Mouse (Mus musculus): ENCODE results near the gene Scube2. TPM values are rescaled to one million over a fixed set of nuclear protein-coding genes. Genes with fewer than 3 reads are reported as not detected.
A peak's percentile ranks its signal among the peaks of the same experiment; 100 is the strongest.

Gene Scube2
- polyA plus RNA-seq, 1 experiment from 2014 or later = 0.05 TPM

DNA sequence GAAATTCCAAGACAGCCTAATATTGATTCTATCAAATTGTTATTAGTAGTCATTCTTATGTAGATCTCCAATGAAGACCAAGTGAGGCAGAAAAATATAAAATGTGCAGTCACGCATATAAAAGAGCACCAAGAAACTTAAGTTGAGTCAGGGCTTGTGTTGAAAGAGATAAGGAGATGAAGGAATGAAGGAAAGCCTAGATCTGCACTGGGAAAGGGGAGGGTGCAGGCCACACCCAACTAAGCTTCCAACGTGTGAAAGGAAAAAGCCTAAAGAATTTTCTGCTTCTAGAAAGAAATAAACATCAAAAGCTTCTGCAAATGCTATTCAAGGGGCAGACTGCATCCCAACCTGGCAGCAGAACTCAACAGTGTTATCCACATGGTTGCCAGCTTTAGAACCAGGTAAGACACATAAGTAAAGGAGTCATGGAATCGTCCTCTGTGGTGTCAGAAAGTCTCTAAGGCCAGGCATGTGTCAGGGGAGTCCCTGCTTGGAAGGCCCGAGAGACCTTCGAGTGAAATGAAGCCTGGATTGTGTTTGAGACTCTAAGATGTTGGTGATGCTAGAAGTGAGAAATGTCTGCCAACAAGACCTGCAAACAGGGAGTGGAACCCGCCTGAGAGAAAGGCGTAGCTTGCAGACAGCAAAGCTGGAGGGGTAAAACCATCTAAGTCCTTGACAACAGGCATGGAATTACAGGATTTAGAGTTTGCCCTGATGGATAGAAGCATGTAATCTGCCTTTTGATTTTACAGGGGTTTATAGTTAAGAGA is 97.7 kb downstream of the Scube2 start:
- Histone ChIP-seq H3K9me3 (replicated peaks) (no peaks in the 10 kb centered on the region), H3K27ac (replicated peaks) (peak overlapping the region; percentile 19; the same call in 1 of the 2 replicates), H3K4me3 (replicated peaks) (no peak overlapping the region), H3K36me3 (replicated peaks) (no peaks in the 10 kb centered on the region), H3K4me2 (peak overlapping the region; percentile 42), H3K4me1 (replicated peaks) (peaks cover 31% of the 10 kb centered on the region), H3K9ac (no peak overlapping the region), H3K27me3 (no peaks in the 10 kb centered on the region)
- WGBS (ENCODE audit: insufficient replicate concordance) = 50% methylated on average over 7 of the region's 7 CpGs
- peak; percentile 86 for ATAC-seq (ENCODE audit: insufficient read depth)

- H3K27ac ChIP-seq (replicated peaks) = no peak overlapping the region
- 51% methylated on average over 2 of the region's 2 CpGs for WGBS (ENCODE audit: insufficient replicate concordance)
- H3K9ac ChIP-seq = no peak overlapping the region
- H3K4me1 ChIP-seq (replicated peaks) = peaks cover 26% of the 10 kb centered on the region
- H3K36me3 ChIP-seq (replicated peaks) = no peaks in the 10 kb centered on the region
- H3K4me3 ChIP-seq (replicated peaks) = no peak overlapping the region
- ATAC-seq (ENCODE audit: insufficient read depth) = no peak
- no peak overlapping the region for H3K4me2 ChIP-seq
- H3K9me3 ChIP-seq (replicated peaks) = no peaks in the 10 kb centered on the region
- no peaks in the 10 kb centered on the region for H3K27me3 ChIP-seq
Observed at GRCm38 (mm10) chr7:109764009-109764408, 101.5 kb downstream of the Scube2 start.

DNA sequence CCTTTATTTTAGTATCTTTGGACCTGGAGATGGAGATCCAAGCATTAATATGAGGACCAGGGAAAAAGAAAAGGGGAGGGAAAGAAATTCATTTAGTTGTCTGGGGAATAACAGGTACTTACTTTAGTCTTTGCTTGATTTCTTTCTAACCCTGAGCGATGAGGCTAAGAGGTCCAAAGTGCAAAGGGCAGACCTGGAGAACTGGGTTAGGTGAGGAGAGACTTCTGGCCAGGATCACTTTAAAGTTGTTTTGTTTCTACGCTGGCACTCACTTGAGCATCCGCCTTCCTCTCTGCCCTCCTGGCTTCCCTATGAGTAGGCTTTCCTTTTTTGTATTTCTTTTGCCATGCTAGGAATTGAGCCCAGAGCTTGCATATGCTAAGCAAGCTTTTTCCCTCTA is 109.2 kb downstream of the Scube2 start:
- Histone ChIP-seq H3K4me1 (replicated peaks) (peaks cover 26% of the 10 kb centered on the region), H3K27me3 (no peaks in the 10 kb centered on the region), H3K4me3 (replicated peaks) (no peak overlapping the region), H3K4me2 (no peak overlapping the region), H3K9ac (no peak overlapping the region), H3K27ac (replicated peaks) (no peak overlapping the region), H3K36me3 (replicated peaks) (no peaks in the 10 kb centered on the region), H3K9me3 (replicated peaks) (no peaks in the 10 kb centered on the region)
- ATAC-seq (ENCODE audit: insufficient read depth) = no peak
- 80% methylated on average over 3 of the region's 3 CpGs for WGBS (ENCODE audit: insufficient replicate concordance)

- 71% methylated on average over 8 of the region's 8 CpGs for WGBS (ENCODE audit: insufficient replicate concordance)
- H3K9me3 ChIP-seq (replicated peaks) = no peaks in the 10 kb centered on the region
- no peak overlapping the region for H3K27ac ChIP-seq (replicated peaks)
- ATAC-seq (ENCODE audit: insufficient read depth) = no peak
- H3K36me3 ChIP-seq (replicated peaks) = peaks cover 2% of the 10 kb centered on the region; the same call in 1 of the 2 replicates
- H3K4me1 ChIP-seq (replicated peaks) = peaks cover 33% of the 10 kb centered on the region
- H3K4me2 ChIP-seq = no peak overlapping the region
- H3K4me3 ChIP-seq (replicated peaks) = no peak overlapping the region
- H3K27me3 ChIP-seq = no peaks in the 10 kb centered on the region
- no peak overlapping the region for H3K9ac ChIP-seq
Observed at GRCm38 (mm10) chr7:109754034-109754433, 111.4 kb downstream of the Scube2 start.

- peak within 1 kb of the TSS; percentile 84 for H3K27ac ChIP-seq (replicated peaks)
- peaks cover 33% of the 10 kb centered on the region for H3K4me1 ChIP-seq (replicated peaks)
- no peaks in the 10 kb centered on the region for H3K27me3 ChIP-seq
- ATAC-seq (ENCODE audit: insufficient read depth) = peak; percentile 89
- H3K4me3 ChIP-seq (replicated peaks) = peak within 1 kb of the TSS; percentile 71
- peaks cover 9% of the 10 kb centered on the region for H3K36me3 ChIP-seq (replicated peaks)
- H3K4me2 ChIP-seq = peak within 1 kb of the TSS; percentile 91
- peak within 1 kb of the TSS; percentile 88 for H3K9ac ChIP-seq
- under 1% methylated on average over 69 of the region's 74 CpGs for WGBS (ENCODE audit: insufficient replicate concordance)
- no peaks in the 10 kb centered on the region for H3K9me3 ChIP-seq (replicated peaks)
Observed at GRCm38 (mm10) chr7:109752008-109752925, 113.2 kb downstream of the Scube2 start, which contains the start of gene Tmem9b. Tmem9b (minus strand) TSS chr7:109752875.

DNA sequence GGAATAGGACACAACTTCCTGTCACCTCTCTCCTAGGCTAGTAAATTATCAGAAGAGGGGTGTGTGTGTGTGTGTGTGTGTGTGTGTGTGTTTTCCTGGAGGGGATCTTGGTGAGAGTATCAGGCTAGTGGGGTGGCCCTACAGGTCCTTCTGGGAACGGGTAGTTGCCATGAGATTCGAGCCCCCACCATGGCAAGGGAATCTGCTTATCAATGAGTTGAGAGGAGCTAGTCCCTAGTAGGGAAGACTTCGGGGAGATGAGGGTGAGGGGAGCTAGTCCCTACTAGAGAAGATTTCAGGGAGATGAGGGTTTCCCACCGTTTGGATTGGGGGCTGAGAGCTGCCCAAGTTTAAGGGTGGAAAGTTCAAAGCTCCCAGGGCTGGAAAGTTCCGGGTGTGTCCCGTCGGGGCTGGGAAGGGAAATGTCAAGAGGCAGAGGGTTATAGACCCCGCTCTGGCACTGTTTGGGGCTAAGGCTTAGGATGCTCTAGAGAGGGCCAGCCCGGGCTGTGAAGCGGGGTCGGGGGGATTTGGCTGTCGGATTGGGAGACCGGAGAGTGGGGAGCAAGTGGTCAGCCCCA is 114.0 kb downstream of the Scube2 start:
- H3K9me3 ChIP-seq (replicated peaks) = no peaks in the 10 kb centered on the region
- peaks cover 33% of the 10 kb centered on the region for H3K4me1 ChIP-seq (replicated peaks)
- ATAC-seq (ENCODE audit: insufficient read depth) = peak; percentile 5; the same call in 1 of the 2 replicates
- peak overlapping the region; percentile 71 for H3K4me3 ChIP-seq (replicated peaks)
- H3K36me3 ChIP-seq (replicated peaks) = peaks cover 9% of the 10 kb centered on the region
- under 1% methylated on average over 13 of the region's 13 CpGs for WGBS (ENCODE audit: insufficient replicate concordance)
- peak overlapping the region; percentile 88 for H3K9ac ChIP-seq
- no peaks in the 10 kb centered on the region for H3K27me3 ChIP-seq
- peak overlapping the region; percentile 84 for H3K27ac ChIP-seq (replicated peaks)
- peak overlapping the region; percentile 91 for H3K4me2 ChIP-seq

Other genes starting within 250 kb of the Scube2 start
- 20.1 and 24.8 TPM in 2 replicates for gene St5, start 162.1 kb downstream of the Scube2 start, polyA plus RNA-seq (2015; fragmentation: Nextera tagmentation; extraction: Ambion mirVana)
- gene Akip1, start 162.0 kb downstream of the Scube2 start, polyA plus RNA-seq (2015; fragmentation: Nextera tagmentation; extraction: Ambion mirVana) = 32.7 and 36.1 TPM in 2 replicates
- gene BC051019, start 141.8 kb downstream of the Scube2 start, polyA plus RNA-seq (2015; fragmentation: Nextera tagmentation; extraction: Ambion mirVana) = 0.07 TPM in 1 of 2 replicates, not detected in the other
- not detected in 2 replicates for gene Ascl3, start 134.0 kb downstream of the Scube2 start, polyA plus RNA-seq (2015; fragmentation: Nextera tagmentation; extraction: Ambion mirVana)
- gene Tmem9b, start 112.8 kb downstream of the Scube2 start, polyA plus RNA-seq (2015; fragmentation: Nextera tagmentation; extraction: Ambion mirVana) = 30.2 and 30.5 TPM in 2 replicates
- gene Nrip3, start 83.7 kb downstream of the Scube2 start, polyA plus RNA-seq (2015; fragmentation: Nextera tagmentation; extraction: Ambion mirVana) = 0.23 and 0.28 TPM in 2 replicates
- 7.1 and 7.6 TPM in 2 replicates for gene Dennd5a, start 94.8 kb upstream of the Scube2 start, polyA plus RNA-seq (2015; fragmentation: Nextera tagmentation; extraction: Ambion mirVana)
- gene Tmem41b, start 121.2 kb upstream of the Scube2 start, polyA plus RNA-seq (2015; fragmentation: Nextera tagmentation; extraction: Ambion mirVana) = 25.0 and 27.9 TPM in 2 replicates
- gene Ipo7, start 152.6 kb upstream of the Scube2 start, polyA plus RNA-seq (2015; fragmentation: Nextera tagmentation; extraction: Ambion mirVana) = 18.4 and 20.3 TPM in 2 replicates
- 10.2 and 10.3 TPM in 2 replicates for gene Zfp143, start 195.5 kb upstream of the Scube2 start, polyA plus RNA-seq (2015; fragmentation: Nextera tagmentation; extraction: Ambion mirVana)

Measured in liver, embryonic 15.5 days (tissue).